Mouse (Mus musculus): ENCODE results near the gene Axin1.
"Not testable (repeated sequence)": the region's sequence is repeated elsewhere in the genome, so short reads cannot be mapped to it uniquely, and the experiment has no call there.

The Axin1 gene

DNA sequence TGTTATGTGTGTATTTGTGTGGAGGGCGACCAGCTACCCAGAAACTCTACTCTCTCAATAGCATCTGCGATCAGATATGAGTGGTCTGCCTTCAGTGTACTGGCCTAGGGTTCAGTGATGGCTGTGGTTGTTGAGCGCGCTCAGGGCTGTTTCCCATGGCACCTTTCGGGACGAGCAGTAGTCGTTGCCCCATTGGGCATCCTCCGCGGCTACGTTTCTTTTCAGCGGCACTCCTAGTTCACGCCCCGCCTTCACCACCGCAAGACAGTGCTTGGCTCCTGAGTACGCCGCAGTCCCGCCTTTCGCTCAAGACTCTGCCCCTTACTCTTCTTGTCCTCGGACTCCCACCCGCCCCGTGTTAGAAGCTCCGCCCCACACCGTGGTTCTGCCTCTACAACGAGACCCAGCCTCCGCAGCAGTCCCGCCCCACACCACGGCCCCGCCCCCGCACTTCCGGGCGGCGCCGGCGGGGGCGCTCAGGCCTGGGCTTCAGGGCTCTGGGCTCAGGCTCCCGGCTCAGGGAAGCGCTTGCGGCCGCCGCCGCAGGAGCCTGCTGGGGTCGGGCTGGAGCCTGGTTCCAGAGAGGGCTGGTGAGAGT is at the start of gene Axin1:
Axin1 (plus strand) TSS at position 450 of the 598 bp plus-strand sequence.
- peak; percentile 97 for DNase-seq (ENCODE audit: extremely low read depth, low read depth)

DNA sequence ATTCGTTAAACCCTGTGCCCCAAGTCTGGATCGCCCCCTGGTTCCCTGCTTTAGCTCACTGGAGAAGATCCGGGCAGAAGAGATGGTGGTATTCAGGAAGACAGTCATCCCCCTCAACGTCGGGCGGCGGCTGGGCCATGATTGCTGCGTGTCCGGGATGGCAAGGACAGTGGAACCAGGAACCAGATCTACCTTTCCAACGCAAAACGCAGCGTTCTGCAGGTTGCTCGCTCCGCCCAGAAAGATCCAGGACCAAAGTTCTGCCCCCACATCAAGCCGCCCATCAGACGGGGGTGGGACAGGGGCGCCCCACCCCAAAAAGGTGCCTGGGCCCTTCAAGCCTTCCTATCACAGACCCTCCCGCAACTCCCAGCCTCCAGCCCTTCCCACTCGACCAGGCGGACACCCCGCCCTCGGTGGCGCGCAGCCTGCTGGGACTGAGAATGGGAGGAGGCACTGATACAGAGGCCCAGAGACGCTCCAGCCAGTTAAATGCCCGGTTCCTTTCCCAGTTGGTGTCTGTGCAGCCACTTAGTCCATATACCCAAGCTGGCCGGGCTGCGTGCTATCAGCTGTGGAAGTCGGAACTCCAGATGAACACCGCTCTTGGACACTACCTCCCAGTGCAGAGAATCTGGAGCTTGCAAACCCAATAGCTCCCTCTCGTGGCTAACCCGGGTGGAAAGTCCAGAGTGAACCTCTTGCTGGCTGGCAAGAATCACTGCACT is 48.4 kb upstream of the Axin1 start, which contains the start of gene Decr2:
Decr2 (minus strand) TSS at position 433 of the 728 bp plus-strand sequence.
- peak; percentile 86 for DNase-seq (ENCODE audit: extremely low read depth, low read depth)

DNA sequence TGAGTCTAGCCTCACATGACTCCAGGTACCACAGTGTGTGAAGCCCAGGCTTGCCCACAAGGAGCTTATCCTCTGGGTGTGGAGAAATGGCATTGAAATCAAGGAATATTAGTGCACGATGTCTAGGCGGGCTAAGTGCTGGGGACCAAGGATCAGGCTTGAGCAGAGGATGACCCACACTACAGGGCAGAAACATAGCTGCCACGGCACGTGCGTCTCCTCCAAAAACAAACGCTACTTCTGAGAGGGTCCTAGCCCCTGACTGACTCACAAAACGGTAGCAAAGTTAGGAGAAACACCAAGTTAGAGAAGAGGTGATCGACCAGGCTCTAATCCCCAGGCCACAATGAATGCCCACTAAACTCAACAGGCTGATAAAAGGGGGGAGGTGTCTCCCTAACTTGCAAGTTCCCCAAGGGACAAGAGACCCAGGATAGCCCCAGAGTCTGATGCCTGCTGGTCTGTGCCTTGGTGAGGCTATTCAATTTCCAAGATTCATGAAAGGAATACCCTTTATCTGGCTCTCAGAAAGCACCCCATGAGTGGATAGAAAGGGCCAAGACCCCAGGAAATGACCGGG is 43.9 kb upstream of the Axin1 start:
- no peak for DNase-seq (ENCODE audit: extremely low read depth, low read depth)

DNA sequence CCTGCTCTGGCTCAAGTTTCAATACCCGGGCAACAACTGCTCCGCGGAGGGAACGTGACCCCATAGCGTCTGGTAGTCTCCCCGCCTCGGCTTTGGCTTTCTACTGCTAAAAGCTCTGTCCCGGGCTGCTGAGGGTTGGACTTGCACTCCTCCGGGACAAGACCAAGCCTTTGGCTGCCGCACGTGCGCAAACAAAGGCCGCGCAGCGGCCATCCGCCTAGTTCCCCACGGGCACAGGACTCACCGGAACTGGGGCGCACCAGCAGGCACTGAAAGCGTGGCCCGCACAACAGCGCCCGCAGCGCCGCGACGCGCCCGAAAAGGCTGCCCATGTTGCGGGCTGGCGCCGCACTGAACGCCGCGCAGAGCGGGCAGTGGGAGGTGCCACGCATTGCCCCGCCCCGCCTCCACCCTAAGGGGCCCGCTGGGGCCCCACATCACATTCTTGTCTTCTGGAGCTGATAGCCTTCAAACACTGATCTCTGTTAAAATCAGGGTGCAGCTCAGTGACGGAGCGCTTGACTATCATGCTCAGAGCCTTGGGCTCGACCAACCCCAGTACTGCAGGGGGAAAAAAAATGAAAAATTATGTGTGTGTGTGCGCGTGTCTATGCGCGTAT is 43.3 kb upstream of the Axin1 start, which contains the start of gene Nme4:
Nme4 (minus strand) TSS at position 482 of the 620 bp plus-strand sequence.
- no peak for DNase-seq (ENCODE audit: extremely low read depth, low read depth)

DNA sequence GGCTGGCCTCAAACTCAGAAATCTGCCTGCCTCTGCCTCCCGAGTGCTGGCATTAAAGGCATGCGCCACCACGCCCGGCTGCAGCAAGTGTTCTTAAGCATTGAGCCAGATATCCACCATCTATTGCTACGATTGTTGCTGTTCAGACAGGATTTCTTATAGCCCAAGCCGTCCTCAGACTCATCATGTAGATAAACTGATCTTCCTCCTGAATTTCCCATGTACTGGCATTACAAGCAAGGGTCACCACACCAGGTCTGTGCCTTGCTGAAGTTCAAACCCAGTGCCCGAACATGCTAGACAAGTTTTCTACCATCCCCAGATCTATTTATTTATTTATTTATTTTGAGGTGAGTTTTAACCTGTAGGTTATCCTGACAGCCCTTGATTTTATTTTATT is 40.0 kb upstream of the Axin1 start:
- DNase-seq (ENCODE audit: extremely low read depth, low read depth) = no peak

DNA sequence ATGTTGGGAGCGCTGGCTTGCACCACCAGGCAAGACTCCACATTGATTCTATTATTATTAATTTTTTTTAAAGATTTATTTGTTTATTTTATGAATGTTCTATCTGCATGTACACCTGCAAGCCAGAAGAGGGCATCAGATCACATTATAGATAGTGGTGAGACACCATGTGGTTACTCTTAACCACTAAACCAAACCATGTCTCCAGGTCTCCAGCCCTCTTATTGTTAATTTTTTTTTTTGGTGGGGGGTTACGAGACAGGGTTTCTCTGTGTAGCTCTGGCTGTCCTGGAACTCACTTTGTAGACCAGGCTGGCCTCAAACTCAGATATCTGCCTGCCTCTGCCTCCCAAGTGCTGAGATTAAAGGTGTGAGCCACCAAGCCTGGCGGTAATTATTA is 39.2 kb upstream of the Axin1 start:
- not testable (repeated sequence) for DNase-seq (ENCODE audit: extremely low read depth, low read depth)

DNA sequence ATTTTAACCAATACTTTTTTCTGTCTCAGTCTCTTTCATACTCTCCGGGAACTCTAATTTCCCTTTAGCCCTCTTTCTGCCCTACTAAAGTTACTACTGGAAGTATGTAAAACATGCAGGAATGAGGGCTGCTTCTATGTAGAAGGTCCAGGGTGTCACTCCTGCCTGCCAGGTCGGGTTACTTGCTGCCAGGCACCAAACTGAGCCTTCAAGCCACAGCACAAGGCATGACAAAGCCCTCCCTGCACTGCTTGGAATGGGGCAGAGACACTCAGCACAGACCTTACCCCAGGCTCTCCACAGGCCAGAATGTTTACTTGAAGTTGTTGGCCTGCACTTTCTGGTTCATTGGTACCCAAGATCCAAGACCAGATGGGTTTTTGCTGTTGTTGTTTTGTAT is 38.3 kb upstream of the Axin1 start:
- no peak for DNase-seq (ENCODE audit: extremely low read depth, low read depth)

DNA sequence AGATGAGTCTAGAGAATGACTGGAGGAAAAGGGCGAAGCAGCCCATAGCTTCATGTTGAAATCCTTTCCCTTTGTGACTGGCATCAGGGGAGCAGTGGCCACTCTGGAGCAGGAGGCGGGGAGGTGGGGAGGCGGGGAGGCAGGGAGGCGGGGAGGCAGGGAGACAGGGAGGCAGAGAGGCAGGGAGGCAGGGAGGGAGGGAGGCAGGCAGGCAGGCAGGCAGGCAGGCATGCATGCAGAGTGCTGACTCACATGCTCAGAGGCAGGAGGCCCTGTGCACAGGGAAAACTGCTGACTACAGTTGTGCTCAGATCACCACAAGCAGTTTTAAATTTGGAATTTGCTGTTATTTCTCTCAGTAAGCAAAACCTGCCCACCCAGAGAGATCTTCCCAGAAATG is 37.0 kb upstream of the Axin1 start:
- DNase-seq (ENCODE audit: extremely low read depth, low read depth) = no peak

DNA sequence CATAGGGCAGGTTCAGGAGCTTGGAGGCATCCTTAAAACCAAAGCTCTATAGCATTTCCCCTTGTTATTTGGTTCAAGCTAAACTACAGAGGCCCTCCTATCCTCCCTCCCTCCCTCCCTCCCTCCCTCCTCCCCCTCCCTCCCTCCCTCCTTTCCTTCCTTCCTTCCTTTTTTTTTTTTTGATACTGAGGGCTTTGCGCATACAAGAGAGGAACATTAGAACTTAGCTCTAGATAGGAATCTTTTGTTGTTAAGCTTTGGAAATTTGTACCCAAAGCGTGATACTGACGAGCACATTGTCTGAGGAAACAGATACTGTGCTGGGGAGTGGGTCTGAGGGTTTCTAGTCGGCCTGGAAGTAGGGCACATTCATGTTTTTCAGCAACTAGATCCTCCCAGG is 32.9 kb upstream of the Axin1 start:
- DNase-seq (ENCODE audit: extremely low read depth, low read depth) = no peak

DNA sequence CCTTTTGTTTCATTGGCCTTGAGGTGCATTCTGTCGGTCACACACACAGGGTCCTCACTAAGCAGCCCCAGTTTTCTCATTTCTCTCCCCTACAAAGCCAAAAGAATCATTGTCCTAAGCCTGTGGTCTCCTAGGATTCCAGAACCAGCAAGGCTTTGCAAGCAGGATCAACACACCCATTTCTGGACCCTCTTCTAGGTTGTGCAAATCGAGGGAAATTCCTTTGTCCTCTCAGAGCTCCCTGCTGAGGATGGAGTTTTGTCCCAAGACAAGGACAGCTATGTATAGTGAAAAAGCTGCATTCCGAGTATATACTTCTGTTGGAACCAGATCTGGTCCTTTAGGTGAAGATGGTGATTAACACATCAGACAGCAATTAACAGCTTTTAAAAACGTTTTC is 28.3 kb upstream of the Axin1 start:
- DNase-seq (ENCODE audit: extremely low read depth, low read depth) = no peak

DNA sequence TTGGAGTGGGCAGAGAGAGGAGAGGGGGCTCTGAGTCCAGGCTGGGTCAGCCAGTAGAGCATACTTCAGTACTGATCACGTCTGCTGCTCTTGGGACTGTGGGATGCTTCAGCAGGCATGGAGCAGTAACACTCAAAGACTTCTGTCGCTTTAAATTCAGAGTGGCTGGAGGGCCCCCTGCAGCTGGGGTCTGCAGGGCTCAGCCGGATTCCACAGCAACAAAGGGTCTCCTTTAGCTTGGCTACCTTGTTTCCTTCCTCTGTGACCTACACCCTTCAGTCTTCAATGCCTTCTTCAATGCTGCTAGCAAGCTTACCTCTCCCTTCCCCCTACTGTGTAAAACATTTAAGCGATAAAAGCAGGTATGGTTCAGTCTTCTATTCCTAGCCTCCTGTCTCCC is 27.5 kb upstream of the Axin1 start:
- no peak for DNase-seq (ENCODE audit: extremely low read depth, low read depth)

DNA sequence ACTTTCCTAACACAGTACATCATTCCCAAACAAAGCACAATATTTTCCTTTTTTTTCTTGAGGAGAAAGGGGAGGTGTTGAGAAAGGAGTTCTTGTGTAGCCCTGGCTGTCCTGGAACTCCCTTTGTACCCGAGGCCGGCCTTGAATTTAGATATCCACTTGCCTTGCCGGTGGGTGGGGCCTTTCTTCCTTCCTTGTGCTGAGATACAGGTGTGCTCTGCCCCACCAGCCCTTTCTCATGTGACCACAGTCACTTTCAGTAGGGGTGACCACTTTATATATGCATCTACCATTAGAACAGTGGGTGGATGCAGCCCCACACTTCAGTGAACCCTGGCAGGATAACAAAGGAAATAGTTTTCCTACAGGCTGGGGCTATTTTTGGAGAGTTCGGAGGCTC is 26.8 kb upstream of the Axin1 start:
- no peak for DNase-seq (ENCODE audit: extremely low read depth, low read depth)

DNA sequence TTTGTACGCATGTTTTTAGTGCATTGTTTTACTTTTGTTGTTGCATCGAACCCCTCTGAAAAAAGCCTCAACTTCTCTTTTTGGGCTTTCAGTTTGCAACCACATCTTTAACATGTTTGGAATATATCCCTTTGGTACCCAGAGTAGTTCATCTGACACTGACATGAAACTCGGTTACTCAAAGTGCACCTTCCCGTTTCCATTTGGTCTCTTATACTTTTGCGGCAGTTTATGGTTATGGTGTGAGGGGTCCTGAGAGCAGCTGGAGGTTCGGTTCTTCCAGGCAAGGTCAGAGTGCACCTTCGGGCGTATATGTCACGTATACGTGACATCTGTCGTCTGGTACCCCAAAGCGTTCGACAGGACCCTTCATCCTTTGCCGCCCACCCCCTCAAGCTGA is 25.7 kb upstream of the Axin1 start:
- no peak for DNase-seq (ENCODE audit: extremely low read depth, low read depth)

DNA sequence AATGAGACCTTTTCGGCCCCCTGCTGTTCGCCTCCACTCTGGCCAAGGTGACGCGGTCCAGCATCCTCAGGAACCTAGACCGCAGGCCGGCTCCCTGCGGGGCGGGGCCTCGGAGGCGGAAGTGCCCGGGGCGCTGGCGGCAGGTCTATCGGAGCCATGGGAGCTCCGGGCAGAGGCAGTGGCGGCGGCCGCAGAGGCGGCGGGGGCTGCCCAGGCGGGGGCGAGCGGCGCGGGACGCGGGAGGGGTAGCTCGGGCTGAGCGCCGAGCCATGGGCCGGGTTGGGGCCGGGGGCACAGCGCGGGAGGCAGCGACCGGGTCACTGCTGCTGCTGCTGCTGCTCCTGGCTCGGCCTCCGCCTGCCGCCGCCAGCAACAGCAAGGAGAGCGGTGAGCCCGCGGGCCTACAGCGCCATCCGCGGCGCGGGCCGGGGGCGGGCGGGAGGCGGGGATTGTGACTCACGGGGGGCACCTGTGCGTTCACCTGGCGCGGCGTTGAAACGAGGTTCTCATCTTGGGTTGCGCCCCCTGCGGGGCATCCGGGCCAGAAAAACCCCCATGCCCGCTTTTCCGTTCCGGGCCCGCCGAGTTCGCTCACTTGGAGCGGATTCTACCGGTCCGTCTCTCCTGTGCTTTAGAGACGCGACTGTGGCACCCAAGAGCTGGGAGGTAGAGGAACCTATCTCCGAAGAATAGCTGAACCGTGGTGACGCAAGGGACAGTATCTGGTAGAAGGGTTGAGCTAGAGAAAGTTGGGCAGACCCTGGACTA is 25.1 kb upstream of the Axin1 start, which contains the start of gene Tmem8:
Tmem8 (plus strand) TSS at position 119 of the 768 bp plus-strand sequence.
- DNase-seq (ENCODE audit: extremely low read depth, low read depth) = no peak

DNA sequence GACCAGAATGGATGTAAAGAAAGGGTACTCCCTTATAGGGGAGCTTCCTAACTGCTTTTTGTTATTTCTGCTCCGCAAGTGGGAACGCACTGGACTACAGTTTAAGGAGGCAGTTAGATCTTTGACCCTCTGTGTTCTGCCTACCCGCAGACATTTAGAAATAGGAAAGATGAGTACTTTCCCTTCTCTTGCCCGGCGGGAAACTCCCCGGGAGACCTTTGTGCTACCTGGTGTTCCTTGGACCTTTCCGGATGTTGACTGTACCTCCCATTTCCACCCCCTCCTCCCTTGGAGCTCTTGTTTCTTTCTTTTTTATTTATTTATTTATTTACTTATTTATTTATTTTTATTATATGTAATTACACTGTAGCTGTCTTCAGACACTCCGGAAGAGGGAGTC is 24.4 kb upstream of the Axin1 start:
- DNase-seq (ENCODE audit: extremely low read depth, low read depth) = no peak

DNA sequence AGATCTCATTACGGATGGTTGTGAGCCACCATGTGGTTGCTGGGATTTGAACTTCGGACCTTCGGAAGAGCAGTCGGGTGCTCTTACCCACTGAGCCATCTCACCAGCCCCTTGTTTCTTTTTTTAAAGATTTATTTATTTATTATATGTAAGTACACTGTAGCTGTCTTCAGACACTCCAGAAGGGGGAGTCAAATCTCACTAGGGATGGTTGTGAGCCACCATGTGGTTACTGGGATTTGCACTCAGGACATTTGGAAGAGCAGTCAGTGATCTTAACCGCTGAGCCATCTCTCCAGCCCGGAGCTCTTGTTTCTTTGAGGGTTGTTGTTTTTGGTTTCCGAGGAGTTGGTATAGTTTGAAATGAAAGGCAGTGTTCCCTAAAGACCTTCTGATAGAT is 24.0 kb upstream of the Axin1 start:
- DNase-seq (ENCODE audit: extremely low read depth, low read depth) = not testable (repeated sequence)

DNA sequence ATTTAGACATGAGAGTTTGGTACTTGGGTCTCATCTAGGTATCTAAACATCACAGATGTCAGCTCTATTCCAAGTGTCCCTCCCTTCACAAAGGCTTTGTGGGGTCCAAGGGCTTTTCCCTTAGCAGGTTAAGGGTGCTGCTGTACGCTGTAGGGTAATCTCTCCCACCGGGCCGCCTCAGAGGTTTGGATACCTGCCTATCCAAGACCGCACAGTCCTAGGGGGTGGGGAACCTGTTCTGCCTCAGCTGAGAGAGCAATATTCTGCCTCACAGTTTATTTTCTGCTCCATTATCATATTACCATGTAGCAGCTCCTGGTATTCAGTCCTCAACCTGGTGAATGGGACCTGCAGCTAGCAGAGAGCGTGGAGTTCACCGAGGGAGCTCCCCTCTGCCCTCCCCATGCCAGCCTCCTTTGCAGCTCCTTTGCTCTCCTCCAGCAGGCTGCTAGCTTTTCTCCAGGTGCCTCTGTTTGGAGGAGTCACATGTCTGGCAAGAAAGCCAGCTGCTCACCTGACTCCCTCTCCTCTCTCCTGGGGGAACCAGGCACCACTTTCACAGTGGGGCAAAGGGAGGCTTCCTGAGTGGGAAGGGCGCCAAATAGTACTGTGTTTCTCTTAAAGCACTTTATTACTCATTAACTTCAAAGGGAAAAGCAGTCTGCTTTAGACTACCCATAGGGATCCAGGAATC is 23.1 kb upstream of the Axin1 start:
- no peak for DNase-seq (ENCODE audit: extremely low read depth, low read depth)

DNA sequence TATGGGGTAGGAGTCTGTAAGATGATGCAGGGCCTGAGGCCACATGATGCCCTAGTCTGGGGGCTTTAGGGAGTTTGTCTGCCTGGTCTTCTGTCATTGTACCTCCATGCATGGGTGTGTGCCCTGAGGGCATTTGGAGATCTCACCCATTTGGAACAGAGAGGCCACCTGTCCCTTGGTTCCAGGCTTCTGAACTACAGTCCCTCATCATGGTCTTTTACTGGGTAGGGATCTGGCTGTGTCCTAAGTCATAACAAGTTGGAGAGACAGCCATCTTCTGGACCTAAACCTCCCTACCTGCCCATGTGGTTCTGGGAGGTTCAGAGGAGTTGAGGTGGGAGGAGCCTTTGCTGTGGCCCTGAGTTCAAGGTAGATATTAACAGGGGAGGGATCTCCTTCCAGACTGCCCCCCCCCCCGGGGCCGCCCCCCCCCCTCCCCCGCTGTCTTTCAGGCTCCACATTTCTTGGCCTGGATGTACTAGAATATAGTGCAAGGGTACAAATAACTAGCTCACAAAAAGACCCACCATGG is 22.5 kb upstream of the Axin1 start:
- DNase-seq (ENCODE audit: extremely low read depth, low read depth) = no peak

DNA sequence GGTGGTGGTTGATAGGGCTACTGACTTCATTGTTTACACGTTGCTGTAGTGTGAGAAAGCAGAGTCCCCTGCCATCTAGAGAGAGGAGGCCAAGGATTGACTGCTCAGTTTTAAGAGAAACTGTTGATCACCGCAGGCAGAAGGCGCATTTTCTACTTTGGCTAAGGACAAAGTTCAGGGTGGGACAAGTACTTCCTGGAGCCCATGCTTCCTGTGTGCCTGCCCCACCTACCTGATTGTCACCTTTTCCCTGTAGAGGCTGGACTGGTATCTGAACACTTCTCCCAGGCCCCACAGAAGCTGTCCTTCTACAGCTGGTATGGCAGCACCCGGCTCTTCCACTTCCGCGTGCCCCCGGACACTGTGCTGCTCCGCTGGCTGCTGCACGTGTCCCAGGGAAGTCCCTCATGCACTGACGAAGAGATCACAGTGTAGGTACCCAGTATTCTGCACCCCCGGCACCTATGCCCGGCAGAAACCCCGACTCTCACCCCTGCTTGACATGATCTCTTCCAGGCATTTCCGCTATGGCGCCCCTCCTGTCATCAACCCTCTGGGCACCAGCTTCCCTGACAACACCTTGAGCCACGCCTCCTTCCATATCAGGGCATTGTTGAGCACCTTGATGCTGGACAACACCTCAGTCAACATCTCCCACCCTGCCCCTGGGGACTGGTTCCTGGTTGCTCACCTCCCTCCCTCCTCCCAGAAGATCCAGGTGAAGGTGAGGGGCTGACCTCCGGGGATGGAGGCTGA is 21.8 kb upstream of the Axin1 start:
- no peak for DNase-seq (ENCODE audit: extremely low read depth, low read depth)

All from MEL-GATA-1-ER (cell line).